Mouse (Mus musculus) frontal cortex, adult 2 months (tissue): ENCODE measurements around the gene Pcyt1a. TPM values are rescaled to one million over a fixed set of nuclear protein-coding genes. Genes with fewer than 3 reads are reported as not detected.
A peak's percentile ranks its signal among the peaks of the same experiment; 100 is the strongest.

Experiments used
- DNase-seq, 2 experiments: peaks; one replicate each; pipeline ENCODE4 v3.0.0; 2022; ENCODE audit warnings: low spot score in 1 of 2; ENCODE audit errors: extremely low spot score in 1 of 2
- polyA plus RNA-seq: library from polyadenylated mRNA; depleted of rRNA; stranded (reverse); fragments of >200 nt; gene quantifications from 2 replicates; pipeline ENCODE4 v1.2.3, GENCODE M21; 2012; rRNA removed

The Pcyt1a gene
- polyA plus RNA-seq = 24.5 and 24.6 TPM in 2 replicates

GRCm38 (mm10) chr16:32430474-32431046 lies at the start of gene Pcyt1a:
Pcyt1a (plus strand) TSS chr16:32430921.
- peak; percentile 84 to 92 for DNase-seq

GRCm38 (mm10) chr16:32382901-32383300 lies 47.8 kb upstream of the Pcyt1a start:
- no peak for DNase-seq

- no peak for DNase-seq
Observed at GRCm38 (mm10) chr16:32384885-32385284, 45.8 kb upstream of the Pcyt1a start.

GRCm38 (mm10) chr16:32386826-32387225 lies 43.9 kb upstream of the Pcyt1a start:
- DNase-seq = no peak

GRCm38 (mm10) chr16:32389049-32389448 lies 41.7 kb upstream of the Pcyt1a start:
- DNase-seq = no peak

GRCm38 (mm10) chr16:32389841-32390240 lies 40.9 kb upstream of the Pcyt1a start:
- no peak for DNase-seq

- DNase-seq = no peak
Observed at GRCm38 (mm10) chr16:32390882-32391281, 39.8 kb upstream of the Pcyt1a start.

GRCm38 (mm10) chr16:32395679-32396540 lies 34.8 kb upstream of the Pcyt1a start:
- DNase-seq = no peak

- no peak for DNase-seq
Observed at GRCm38 (mm10) chr16:32396541-32396835, 34.2 kb upstream of the Pcyt1a start.

- no peak for DNase-seq
Observed at GRCm38 (mm10) chr16:32398206-32398605, 32.5 kb upstream of the Pcyt1a start.

GRCm38 (mm10) chr16:32400267-32400666 lies 30.5 kb upstream of the Pcyt1a start, which contains the start of gene Tm4sf19:
Tm4sf19 (plus strand) TSS chr16:32400506.
- DNase-seq = no peak

- no peak for DNase-seq
Observed at GRCm38 (mm10) chr16:32401335-32401965, 29.3 kb upstream of the Pcyt1a start.

GRCm38 (mm10) chr16:32402818-32403217 lies 27.9 kb upstream of the Pcyt1a start:
- DNase-seq = no peak

- DNase-seq = no peak
Observed at GRCm38 (mm10) chr16:32405716-32406115, 25.0 kb upstream of the Pcyt1a start.

- DNase-seq = no peak
Observed at GRCm38 (mm10) chr16:32406671-32407070, 24.1 kb upstream of the Pcyt1a start.

- DNase-seq = no peak
Observed at GRCm38 (mm10) chr16:32407730-32408129, 23.0 kb upstream of the Pcyt1a start.

GRCm38 (mm10) chr16:32417457-32417856 lies 13.3 kb upstream of the Pcyt1a start:
- DNase-seq = no peak

- DNase-seq = peak; percentile 90 to 94
Observed at GRCm38 (mm10) chr16:32419517-32420483, 10.9 kb upstream of the Pcyt1a start, which contains the start of gene Tctex1d2. Tctex1d2 (plus strand) TSS chr16:32419702.

GRCm38 (mm10) chr16:32427506-32427905 lies 3.2 kb upstream of the Pcyt1a start:
- DNase-seq = no peak

- peak in 1 of 2 experiments; percentile 19 for DNase-seq
Observed at GRCm38 (mm10) chr16:32431047-32431591, 398 bp downstream of the Pcyt1a start.
